In the genomic region with DNA sequence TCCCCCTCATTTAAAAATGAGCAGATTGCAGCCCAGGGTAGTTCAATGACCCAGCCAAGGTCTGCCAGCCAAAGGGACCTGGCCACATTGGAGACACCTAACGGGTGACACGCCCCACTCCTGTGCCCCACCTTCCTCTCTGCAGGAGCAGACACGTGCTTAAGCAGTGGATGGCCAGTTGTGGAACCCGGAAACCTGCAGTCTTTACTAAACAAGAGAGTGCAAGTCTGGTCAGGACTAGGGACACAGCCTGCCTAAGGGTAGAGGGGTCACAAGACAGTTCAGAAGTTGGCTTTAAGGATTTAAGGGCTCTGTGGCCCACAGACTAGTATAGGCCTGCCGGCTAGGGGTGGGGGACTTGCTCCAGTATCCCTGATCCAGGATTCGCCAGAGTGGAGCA, we compare ENCODE assay signal across 26 mouse cellular contexts.
A peak's percentile ranks its signal among the peaks of the same experiment; 100 is the strongest.
DNase-seq lines count a peak whose midpoint lies in the region; ATAC-seq lines count a peak whose summit lies in the region.
"Had no signal": no experiment of that assay in that cellular context is flagged by ENCODE, and none has a peak within 500 bp of the region (broad histone marks: within the 10 kb centered on the region; RNA-seq: fewer than 3 reads in every experiment).

No protein-coding gene starts in this region.

- 0 out of 2 replicates have a peak, but pooled peaks have one; percentile 37 for ATAC-seq in limb, embryonic 12.5 days (ENCODE audit: insufficient number of reproducible peaks, insufficient read depth, low FRiP score, low TSS enrichment, low read depth)
- ATAC-seq in hindbrain, embryonic 16.5 days: no peak
- ATAC-seq: CD4-positive, CD25-positive, alpha-beta regulatory T cell, adult 4 months; forebrain, embryonic 14.5 days; liver, embryonic 12.5 days had no signal

- WGBS in limb, embryonic 12.5 days: 48% methylated on average over 6 of the region's 6 CpGs
- WGBS in limb, embryonic 10.5 days: 42% methylated on average over 6 of the region's 6 CpGs
- 53% methylated on average over 6 of the region's 6 CpGs for WGBS in hindbrain, embryonic 16.5 days

- no peaks in the 10 kb centered on the region for H3K36me3 ChIP-seq in limb, embryonic 12.5 days
- no peaks in the 10 kb centered on the region for H3K36me3 ChIP-seq in limb, embryonic 10.5 days
- H3K36me3 ChIP-seq in hindbrain, embryonic 16.5 days (ENCODE audit: control insufficient read depth, insufficient read depth, low read length): no peaks in the 10 kb centered on the region
- H3K36me3 ChIP-seq: embryonic facial prominence, embryonic 15.5 days; liver, embryonic 12.5 days; midbrain, embryonic 10.5 days; neural tube, embryonic 13.5 days had no signal

- 0 out of 2 replicates have a peak overlapping the region, but pooled peaks have one; percentile 8 for H3K9ac ChIP-seq in limb, embryonic 12.5 days (replicated peaks)
- 0 out of 2 replicates have a peak overlapping the region, but pooled peaks have one; percentile 29 for H3K9ac ChIP-seq in hindbrain, embryonic 16.5 days (ENCODE audit: low read depth, low read length)
- H3K9ac ChIP-seq: embryonic facial prominence, embryonic 15.5 days; liver, embryonic 12.5 days; neural tube, embryonic 13.5 days had no signal

- no peak overlapping the region for H3K4me3 ChIP-seq in limb, embryonic 12.5 days (replicated peaks)
- H3K4me3 ChIP-seq in limb, embryonic 10.5 days: no peak overlapping the region
- H3K4me3 ChIP-seq in hindbrain, embryonic 16.5 days (ENCODE audit: low read length): no peak overlapping the region
- H3K4me3 ChIP-seq: embryonic facial prominence, embryonic 15.5 days; layer of hippocampus, adult 2 months; liver, embryonic 12.5 days; midbrain, embryonic 10.5 days; myocyte; neural tube, embryonic 13.5 days had no signal

- H3K27me3 ChIP-seq in limb, embryonic 12.5 days: peaks cover 20% of the 10 kb centered on the region
- peaks cover 10% of the 10 kb centered on the region for H3K27me3 ChIP-seq in limb, embryonic 10.5 days (ENCODE audit: low read depth, poor library complexity, severe bottlenecking)
- H3K27me3 ChIP-seq in hindbrain, embryonic 16.5 days (replicated peaks; ENCODE audit: control insufficient read depth, insufficient read depth, low read length): no peaks in the 10 kb centered on the region
- H3K27me3 ChIP-seq: neural tube, embryonic 13.5 days had no signal

- peak overlapping the region; percentile 59 for H3K27ac ChIP-seq in limb, embryonic 12.5 days
- H3K27ac ChIP-seq in limb, embryonic 10.5 days: no peak overlapping the region; the same call in 1 of the 2 replicates
- H3K27ac ChIP-seq in hindbrain, embryonic 16.5 days (ENCODE audit: low read depth, low read length): no peak overlapping the region
- H3K27ac ChIP-seq: embryonic facial prominence, embryonic 15.5 days; layer of hippocampus, adult 2 months; liver, embryonic 12.5 days; neural tube, embryonic 13.5 days had no signal

- peak; percentile 2 for DNase-seq in heart, postnatal 4 days
- DNase-seq in heart, postnatal 10 days: no peak
- no peak for DNase-seq in limb, embryonic 10.5 days (ENCODE audit: low spot score)
- DNase-seq in R1 (ENCODE audit: low read depth, low spot score): peak; percentile 23
- no peak for DNase-seq in layer of hippocampus, adult 18-20 months (ENCODE audit: low spot score in 2 of 2)
- DNase-seq in testis, postnatal 14 days (ENCODE audit: low spot score): no peak
- DNase-seq: cerebellum, adult 11 months; cerebellum, postnatal 10 days; kidney, adult 11 months; kidney, postnatal 14 days; lung, adult 18-20 months; lung, postnatal 10 days; right cerebral cortex, postnatal 25 days; spleen, adult 18-20 months; thymus, postnatal 25 days had no signal

- intact Hi-C loops in heart, postnatal 10 days (cut with DNase I): loop anchor here (5.0 kb wide), 1 partner anchor 467 kb away; no protein-coding TSS in a partner anchor

- H3K9me3 ChIP-seq in limb, embryonic 12.5 days: no peaks in the 10 kb centered on the region
- no peaks in the 10 kb centered on the region for H3K9me3 ChIP-seq in limb, embryonic 10.5 days (replicated peaks)
- no peaks in the 10 kb centered on the region for H3K9me3 ChIP-seq in hindbrain, embryonic 16.5 days (ENCODE audit: control insufficient read depth, low read length)
- H3K9me3 ChIP-seq: embryonic facial prominence, embryonic 15.5 days; liver, embryonic 12.5 days; midbrain, embryonic 10.5 days; neural tube, embryonic 13.5 days had no signal

- peaks cover 24% of the 10 kb centered on the region for H3K4me1 ChIP-seq in limb, embryonic 12.5 days (replicated peaks)
- peaks cover 9% of the 10 kb centered on the region for H3K4me1 ChIP-seq in limb, embryonic 10.5 days
- peaks cover 7% of the 10 kb centered on the region; the same call in 1 of the 2 replicates for H3K4me1 ChIP-seq in hindbrain, embryonic 16.5 days (ENCODE audit: control insufficient read depth, insufficient read depth, low read depth, low read length)
- H3K4me1 ChIP-seq: liver, embryonic 12.5 days had no signal

- H3K4me2 ChIP-seq in limb, embryonic 12.5 days: no peak overlapping the region
- no peak overlapping the region for H3K4me2 ChIP-seq in hindbrain, embryonic 16.5 days (ENCODE audit: low read length)
- H3K4me2 ChIP-seq: embryonic facial prominence, embryonic 15.5 days; heart, embryonic 11.5 days; liver, embryonic 12.5 days; neural tube, embryonic 13.5 days had no signal

Comparison
In these comparisons a context has a peak if more than half of its experiments do, and no peak if none do; other contexts are left out.
1. DNase-seq: peak in heart, postnatal 4 days (single experiment) and R1 (single experiment); none in heart, postnatal 10 days (0 of 2), limb, embryonic 10.5 days (single experiment), layer of hippocampus, adult 18-20 months (0 of 2) and testis, postnatal 14 days (single experiment).